Mouse (Mus musculus): ENCODE measurements at regions not wholly inside any gene's neighbourhood (a gene's known extent, or its start where the extent isn't known, plus 50 kb on each side); places are given as distances from the start of the nearest gene placed in this dataset.

DNA sequence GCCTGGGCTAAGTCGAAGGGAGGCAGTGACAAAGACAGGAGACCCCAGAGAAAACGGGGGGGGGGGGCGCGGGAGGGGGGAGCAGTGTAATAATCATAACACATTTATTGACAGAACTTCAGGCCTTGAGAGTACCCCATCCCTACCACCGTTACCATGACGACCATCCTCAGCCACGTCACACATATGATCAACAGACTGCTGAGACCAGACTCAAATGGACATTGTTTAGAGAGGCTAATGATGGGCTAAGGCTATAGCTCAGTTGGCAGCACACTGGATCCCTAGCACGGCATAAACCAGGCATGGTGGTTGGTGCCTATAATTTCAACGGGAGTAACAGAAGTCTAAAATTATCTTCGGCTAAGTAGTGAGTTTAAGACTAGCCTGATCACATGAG, 565.8 kb upstream of the Adam5 start:
- no peak for DNase-seq (ENCODE audit: low spot score)

DNA sequence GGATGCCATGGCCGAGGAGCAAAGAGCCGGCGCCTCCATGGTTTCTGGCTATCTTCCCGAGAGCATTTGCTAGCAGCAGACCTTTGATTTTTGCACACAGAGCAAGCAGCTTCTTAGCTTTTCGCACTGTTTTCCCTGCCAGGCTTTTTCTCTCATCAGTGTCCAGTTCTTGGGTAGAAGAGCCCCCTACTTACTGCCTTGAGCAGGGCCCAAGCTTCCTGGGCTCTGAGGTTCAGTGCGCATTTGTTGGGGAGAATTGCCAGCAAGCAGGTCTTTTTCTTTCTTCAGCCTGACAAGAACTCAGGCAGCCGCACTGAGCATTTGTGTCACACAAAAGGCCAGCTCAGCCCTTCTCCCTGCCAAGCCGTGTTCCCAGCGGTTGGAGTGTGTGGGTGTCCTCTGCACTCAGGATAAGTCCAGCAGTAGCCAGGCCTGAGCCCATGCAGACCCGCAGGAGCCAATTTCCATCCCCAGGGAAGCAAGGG, 565.2 kb upstream of the Adam5 start:
- no peak for DNase-seq (ENCODE audit: low spot score)

DNA sequence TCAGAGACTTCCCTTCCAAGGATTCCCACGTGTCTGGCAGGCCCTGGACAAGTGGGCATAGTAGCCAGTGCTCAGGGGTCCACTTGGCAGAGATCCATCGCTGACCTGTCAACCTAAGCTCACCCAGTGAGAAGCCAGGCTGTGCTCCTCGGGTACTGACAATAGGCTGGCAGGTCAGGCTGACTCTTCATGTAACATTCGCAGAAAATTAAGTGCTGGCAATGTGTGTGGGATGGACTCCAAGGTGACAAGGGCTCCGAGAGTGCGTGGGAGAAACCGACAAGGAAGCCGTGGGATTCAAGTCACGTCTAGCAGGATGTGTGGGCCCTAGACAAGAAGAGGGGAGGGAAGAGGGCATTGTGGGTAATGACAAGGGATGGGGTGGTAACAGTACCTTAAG, 564.6 kb upstream of the Adam5 start:
- no peak for DNase-seq (ENCODE audit: low spot score)

- DNase-seq (ENCODE audit: low spot score): no peak
Measured at GRCm38 (mm10) chr8:25385186-25385585, 561.0 kb upstream of the Adam5 start.

GRCm38 (mm10) chr8:25384591-25384990, 560.4 kb upstream of the Adam5 start:
- no peak for DNase-seq (ENCODE audit: low spot score)

GRCm38 (mm10) chr8:25373276-25373675, 549.1 kb upstream of the Adam5 start:
- DNase-seq (ENCODE audit: low spot score): no peak

GRCm38 (mm10) chr8:25370947-25371346, 546.8 kb upstream of the Adam5 start:
- DNase-seq (ENCODE audit: low spot score): no peak

- no peak for DNase-seq (ENCODE audit: low spot score)
Measured at GRCm38 (mm10) chr8:25369331-25369730, 545.2 kb upstream of the Adam5 start.

- no peak for DNase-seq (ENCODE audit: low spot score)
Measured at GRCm38 (mm10) chr8:25368561-25369091, 544.5 kb upstream of the Adam5 start.

DNA sequence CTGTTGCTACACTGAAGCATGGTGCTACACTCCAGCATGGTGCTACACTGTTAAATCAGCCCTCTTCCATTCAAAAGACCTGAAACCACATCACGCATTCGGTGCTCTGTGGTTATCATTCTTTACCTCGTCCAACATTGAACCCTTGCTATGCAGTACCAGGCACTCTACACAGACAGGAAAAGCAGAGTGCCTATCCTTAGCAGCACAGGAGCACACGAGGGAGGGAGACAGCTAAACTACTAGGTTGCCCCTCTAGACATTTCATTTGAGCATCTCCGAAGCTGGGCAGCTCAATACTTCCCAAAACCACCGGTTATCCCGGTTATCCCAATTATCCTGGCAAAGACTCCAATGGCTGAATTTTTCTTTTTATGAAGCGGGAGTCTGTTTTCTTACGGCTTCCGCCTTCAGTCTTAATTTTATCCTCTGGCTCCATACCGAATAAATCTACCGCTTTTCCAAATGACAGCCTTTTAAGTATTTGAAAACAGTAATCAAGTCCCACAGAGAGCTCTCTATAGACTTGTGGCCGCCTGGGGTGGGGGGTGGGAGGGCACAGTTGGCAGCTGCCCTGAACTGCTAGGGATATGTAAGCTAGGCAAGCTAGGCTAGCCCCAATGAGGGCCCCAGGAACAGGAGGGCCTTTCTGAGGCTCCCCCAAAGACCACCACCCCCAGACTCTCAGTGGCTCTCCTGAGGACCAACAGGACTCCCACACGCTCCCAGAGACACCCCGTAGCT, 543.8 kb upstream of the Adam5 start:
- no peak for DNase-seq (ENCODE audit: low spot score)

- DNase-seq (ENCODE audit: low spot score): no peak
Measured at GRCm38 (mm10) chr8:25366181-25366580, 542.0 kb upstream of the Adam5 start.

- peak; percentile 23 for DNase-seq (ENCODE audit: low spot score)
Measured at GRCm38 (mm10) chr8:25362656-25363055, 538.5 kb upstream of the Adam5 start.

GRCm38 (mm10) chr8:25362146-25362545, 538.0 kb upstream of the Adam5 start:
- no peak for DNase-seq (ENCODE audit: low spot score)

DNA sequence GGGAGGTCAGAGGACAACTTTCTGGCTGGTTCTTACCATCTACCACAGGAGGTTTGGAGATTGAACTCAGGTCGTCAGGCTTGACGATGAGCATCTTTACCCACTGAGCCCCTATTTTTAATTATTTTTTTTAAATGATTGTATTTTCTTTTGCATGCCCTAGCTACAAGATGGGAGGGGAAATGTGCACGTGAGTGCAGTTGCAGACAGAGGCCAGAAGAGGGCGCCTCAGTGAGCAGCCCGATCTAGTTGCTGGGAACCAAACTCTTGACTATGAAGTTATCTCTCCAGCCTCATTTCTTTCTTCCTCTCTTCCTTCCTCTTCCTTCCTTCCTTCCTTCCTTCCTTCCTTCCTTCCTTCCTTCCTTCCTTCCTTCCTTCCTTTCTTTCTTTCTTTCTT, 537.3 kb upstream of the Adam5 start:
- DNase-seq (ENCODE audit: low spot score): no peak

DNA sequence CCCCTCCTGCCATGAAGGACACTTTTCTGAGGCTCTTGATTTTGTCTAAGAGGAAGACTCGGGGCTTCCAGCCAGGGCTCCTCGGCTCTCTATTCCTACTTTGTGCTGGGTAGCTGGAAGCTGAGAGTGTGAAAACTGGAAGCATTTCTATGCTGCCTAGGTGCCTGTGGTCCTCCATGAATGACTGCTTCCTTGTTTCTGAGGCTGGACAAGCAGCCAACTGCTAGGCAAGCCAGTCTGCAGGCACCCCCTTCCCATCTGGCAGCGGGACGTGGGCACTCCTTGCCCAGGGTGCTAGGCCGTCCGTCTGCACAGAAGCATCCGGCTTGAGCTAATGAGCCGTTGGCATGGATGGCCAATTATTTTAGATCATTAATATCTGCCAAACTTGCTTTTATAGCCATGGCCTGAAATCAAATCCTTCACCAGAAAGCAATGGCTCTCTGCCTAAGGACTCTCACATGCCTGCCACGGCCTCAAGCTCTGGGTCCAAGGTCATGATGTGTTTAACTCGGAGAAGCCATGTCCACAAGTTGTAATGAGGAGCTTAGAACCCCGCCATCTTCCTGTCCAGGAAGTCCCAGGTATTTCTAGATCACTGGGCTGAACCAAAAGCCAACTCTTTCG, 534.5 kb upstream of the Adam5 start:
- DNase-seq (ENCODE audit: low spot score): no peak

- peak; percentile 42 for DNase-seq (ENCODE audit: low spot score)
Measured at GRCm38 (mm10) chr8:25353822-25354770, 529.9 kb upstream of the Adam5 start.

- no peak for DNase-seq (ENCODE audit: low spot score)
Measured at GRCm38 (mm10) chr8:25353405-25353804, 529.2 kb upstream of the Adam5 start.

GRCm38 (mm10) chr8:25348003-25348683, 524.0 kb upstream of the Adam5 start:
- DNase-seq (ENCODE audit: low spot score): no peak

DNA sequence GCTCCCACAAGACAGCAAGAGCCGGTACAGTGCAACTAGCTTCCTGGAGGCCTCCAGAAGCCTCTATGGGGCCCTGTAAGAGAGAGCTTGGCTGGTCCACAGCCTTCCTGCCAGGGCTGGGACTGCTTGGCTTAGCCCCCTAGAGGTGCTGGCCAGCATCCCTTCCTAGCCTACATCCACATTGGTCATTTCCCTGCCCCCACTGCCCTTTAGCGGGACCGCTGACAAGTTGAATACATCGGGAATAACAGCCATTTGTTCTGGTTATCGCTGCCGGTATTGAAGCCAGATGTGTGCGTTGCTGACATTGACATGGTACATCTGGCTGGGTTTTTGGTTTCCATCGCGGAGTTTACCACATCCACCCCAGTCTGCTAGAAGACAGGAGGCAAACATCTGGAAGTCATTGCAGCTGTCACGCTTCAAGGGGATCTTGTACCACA, 519.0 kb upstream of the Adam5 start:
- no peak for DNase-seq (ENCODE audit: low spot score)

DNA sequence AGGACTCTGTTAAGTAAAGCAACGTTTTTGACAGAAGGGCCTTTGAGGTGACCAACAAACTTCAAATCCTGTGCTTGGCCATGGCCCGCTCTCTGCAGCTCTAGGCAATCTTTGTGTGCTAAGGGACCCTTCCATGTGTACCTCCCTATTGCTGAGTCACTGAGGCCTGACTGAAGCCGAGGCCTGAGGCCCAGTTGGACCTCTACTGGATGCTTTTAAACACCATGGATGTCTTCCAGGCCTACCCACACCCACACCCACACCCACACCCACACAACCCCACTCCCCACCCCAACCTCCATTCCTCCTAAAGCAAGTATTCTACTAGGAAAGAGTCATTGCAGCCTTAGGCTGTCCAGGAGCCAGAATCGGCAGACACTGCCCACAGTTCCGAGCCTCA, 518.3 kb upstream of the Adam5 start:
- DNase-seq (ENCODE audit: low spot score): no peak

DNA sequence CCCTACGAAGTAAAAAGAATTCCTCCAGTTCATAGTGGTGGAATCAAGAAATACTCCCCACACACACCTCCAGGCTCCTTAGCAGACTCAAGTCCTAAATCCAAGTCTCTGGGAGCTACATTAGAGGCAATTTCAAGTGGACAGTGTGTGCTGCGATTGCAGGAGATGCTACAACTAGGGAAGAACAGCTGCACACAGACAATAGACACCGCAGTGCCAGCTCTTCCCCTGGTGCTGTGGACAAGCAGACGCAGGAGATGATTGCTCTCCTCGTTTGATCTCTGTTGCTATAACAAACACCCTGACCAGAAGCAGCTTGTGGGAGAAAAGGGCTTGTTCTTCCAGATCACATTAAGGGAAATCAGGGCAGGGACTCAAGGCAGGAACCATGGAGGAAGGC, 517.1 kb upstream of the Adam5 start:
- no peak for DNase-seq (ENCODE audit: low spot score)

GRCm38 (mm10) chr8:25340729-25341128, 516.6 kb upstream of the Adam5 start:
- DNase-seq (ENCODE audit: low spot score): no peak

Measured in T-cell, adult 2 months (primary cell).